Mouse (Mus musculus): ENCODE measurements around the gene Camk2b.

DNA sequence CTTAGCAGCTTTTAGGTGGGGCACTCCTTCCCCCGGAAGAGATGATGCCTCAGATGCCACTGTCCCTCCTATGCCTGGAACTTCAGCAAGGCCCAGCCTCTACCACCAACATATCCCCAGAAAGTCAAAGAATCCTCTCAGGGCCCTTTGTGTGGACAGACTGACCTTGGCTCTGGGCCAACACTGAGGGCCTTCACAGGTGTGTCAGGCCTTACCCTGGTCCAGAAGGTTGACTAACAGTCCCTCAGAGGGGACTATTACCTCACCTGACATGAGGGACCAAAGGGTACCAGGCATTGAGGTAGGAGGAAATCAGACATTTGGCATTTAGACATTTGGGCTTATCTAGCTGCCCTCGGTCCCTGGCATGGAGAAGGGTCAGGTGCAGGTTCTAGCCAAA lies 86.1 kb downstream of the Camk2b start:
- TF ChIP-seq CTCF (IDR thresholded peaks at IDR 0.05; ENCODE audit: borderline replicate concordance, insufficient read depth, low read length) (no peak), POLR2A (IDR thresholded peaks at IDR 0.05; ENCODE audit: low read depth, low read length) (no peak)

Measured in embryonic fibroblast, embryonic 13.5 days (primary cell).